Mouse (Mus musculus) forebrain, embryonic 16.5 days (tissue): ENCODE measurements around the gene Gtf2f1. TPM values are rescaled to one million over a fixed set of nuclear protein-coding genes. Genes with fewer than 3 reads are reported as not detected.

Experiments used
- ATAC-seq: fragments of 200-750 bp; cut with Nextera tagmentation; 2 replicates; pipeline ENCODE4 v1.8.0; 2017; ENCODE audit warnings: mild to moderate bottlenecking, moderate library complexity
- H3K27ac ChIP-seq: fragments of 300-500 bp; sonication (generic); 2 replicates; pipeline ENCODE4 v1.5.1; 2014; ENCODE audit warnings: low read length, control low read depth
- H3K27me3 ChIP-seq: fragments of 300-500 bp; sonication (generic); replicated peaks from 2 replicates; pipeline ENCODE4 v1.6.1; 2014; ENCODE audit warnings: low read length; ENCODE audit not compliant: control insufficient read depth, insufficient read depth
- H3K36me3 ChIP-seq: fragments of 300-500 bp; sonication (generic); 2 replicates; pipeline ENCODE4 v1.6.1; 2014; ENCODE audit not compliant: control insufficient read depth, insufficient read depth
- H3K4me1 ChIP-seq: fragments of 300-500 bp; sonication (generic); replicated peaks from 2 replicates; pipeline ENCODE4 v1.6.1; 2014; ENCODE audit warnings: low read length; ENCODE audit not compliant: control insufficient read depth, insufficient read depth
- H3K4me2 ChIP-seq: fragments of 300-500 bp; sonication (generic); 2 replicates; pipeline ENCODE4 v1.6.1; 2014; ENCODE audit warnings: mild to moderate bottlenecking, low read length, control low read depth
- H3K4me3 ChIP-seq: fragments of 300-500 bp; sonication (generic); replicated peaks from 2 replicates; pipeline ENCODE4 v1.5.1; 2014; ENCODE audit warnings: mild to moderate bottlenecking, low read length, control low read depth
- H3K9ac ChIP-seq: fragments of 300-500 bp; sonication (generic); replicated peaks from 2 replicates; pipeline ENCODE4 v1.6.1; 2014; ENCODE audit warnings: low read depth, low read length, control low read depth
- H3K9me3 ChIP-seq: fragments of 300-500 bp; sonication (generic); 2 replicates; pipeline ENCODE4 v1.6.1; 2016; ENCODE audit warnings: low read length; ENCODE audit not compliant: control insufficient read depth
- WGBS: fragments of 180-500 bp; shearing (Covaris S2); extraction: QIAGEN DNeasy Blood & Tissue Kit; methylation state at CpG from one replicate; pipeline ENCODE4 v1.1.7; 2014; 5-methylcytosine and 5-hydroxymethylcytosine counted together
- polyA plus RNA-seq: library from polyadenylated mRNA; unstranded; fragments of >200 nt; fragmentation: Nextera tagmentation; extraction: Ambion mirVana; gene quantifications from 2 replicates; pipeline ENCODE4 v1.2.1, GENCODE M21; 2015

The Gtf2f1 gene
- polyA plus RNA-seq, 1 experiment from 2014 or later: 84.3 TPM

DNA sequence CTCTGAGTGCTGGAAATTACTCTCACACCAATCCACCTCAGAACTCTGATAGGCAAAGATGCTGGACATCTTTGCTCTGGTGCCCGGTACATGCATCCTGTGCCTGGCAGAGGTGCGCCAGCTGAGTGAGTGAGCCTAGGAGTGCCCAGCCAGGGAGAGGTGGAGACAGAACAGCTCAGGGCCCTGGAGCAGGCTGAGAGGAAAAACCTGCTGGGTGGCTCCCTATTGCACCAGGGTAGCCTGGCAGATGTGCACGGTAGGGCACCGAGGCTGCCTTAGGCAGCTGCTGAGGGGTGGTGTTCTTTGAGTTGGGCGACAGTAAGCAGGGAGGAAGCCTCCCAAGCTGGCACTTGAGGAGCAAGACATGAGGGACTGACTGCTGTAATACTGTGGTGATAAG lies 29.1 kb downstream of the Gtf2f1 start, which contains the start of gene Acer1:
Gene Acer1, minus strand, starts transcription at position 114 of the 400 bp plus-strand sequence.
- Histone ChIP-seq H3K9ac (no peak within 1 kb of the TSS), H3K36me3 (no peaks in the 10 kb centered on the region), H3K9me3 (no peaks in the 10 kb centered on the region), H3K4me1 (no peaks in the 10 kb centered on the region), H3K4me2 (no peak within 1 kb of the TSS), H3K27ac (no peak within 1 kb of the TSS), H3K4me3 (no peak within 1 kb of the TSS), H3K27me3 (no peaks in the 10 kb centered on the region)
- 78% methylated on average over 5 of the region's 5 CpGs for WGBS
- no peak for ATAC-seq

DNA sequence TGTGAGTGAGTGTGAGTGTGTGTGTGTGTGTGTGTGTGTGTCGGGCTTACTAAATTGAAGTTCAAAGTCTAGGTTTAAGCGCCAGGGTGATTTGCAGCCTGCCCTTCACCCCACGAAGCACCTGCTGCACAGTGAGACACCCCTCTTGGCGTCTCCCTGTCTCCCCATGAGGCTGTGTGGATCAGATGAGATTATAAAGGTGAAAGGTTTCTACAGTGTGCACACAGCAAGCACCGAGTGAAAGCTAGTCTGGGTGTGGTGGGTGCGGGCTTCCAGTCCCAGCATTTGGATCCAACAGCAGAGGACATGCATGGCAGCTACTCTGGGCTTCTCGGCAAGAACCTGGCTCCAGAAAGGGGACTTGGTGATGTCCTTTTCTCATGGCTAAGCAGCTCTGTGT lies 30.0 kb downstream of the Gtf2f1 start:
- Histone ChIP-seq H3K9me3 (no peaks in the 10 kb centered on the region), H3K36me3 (no peaks in the 10 kb centered on the region), H3K4me1 (no peaks in the 10 kb centered on the region), H3K4me2 (no peak overlapping the region), H3K27me3 (no peaks in the 10 kb centered on the region), H3K9ac (no peak overlapping the region), H3K27ac (no peak overlapping the region), H3K4me3 (no peak overlapping the region)
- WGBS: 86% methylated on average over 7 of the region's 7 CpGs
- ATAC-seq: no peak

DNA sequence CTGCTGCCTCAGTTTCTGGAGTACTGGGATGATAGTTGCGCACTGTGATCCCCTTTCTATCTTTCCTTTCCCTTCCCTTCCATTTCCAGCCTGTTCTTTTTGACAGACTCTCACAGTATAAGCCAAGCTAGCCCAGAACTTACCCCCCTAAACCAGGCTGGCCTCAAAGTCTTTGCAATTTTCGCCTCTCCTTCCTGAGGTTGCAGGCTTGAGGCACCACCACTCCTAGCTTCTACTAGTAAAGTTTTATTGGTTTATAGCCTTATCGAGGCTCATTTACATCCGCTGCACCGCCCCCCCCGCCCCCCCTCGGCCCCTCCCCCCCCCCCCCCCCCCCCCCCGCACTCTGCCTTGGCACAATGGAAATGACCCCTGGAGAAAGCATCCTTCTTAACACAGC lies 31.6 kb downstream of the Gtf2f1 start:
- H3K4me2 ChIP-seq: no peak overlapping the region
- H3K4me3 ChIP-seq: no peak overlapping the region
- no peaks in the 10 kb centered on the region for H3K36me3 ChIP-seq
- H3K4me1 ChIP-seq: no peaks in the 10 kb centered on the region
- ATAC-seq: no peak
- WGBS: 48% methylated on average over 5 of the region's 8 CpGs
- H3K9ac ChIP-seq: no peak overlapping the region
- H3K27ac ChIP-seq: no peak overlapping the region
- H3K9me3 ChIP-seq: no peaks in the 10 kb centered on the region
- H3K27me3 ChIP-seq: no peaks in the 10 kb centered on the region

DNA sequence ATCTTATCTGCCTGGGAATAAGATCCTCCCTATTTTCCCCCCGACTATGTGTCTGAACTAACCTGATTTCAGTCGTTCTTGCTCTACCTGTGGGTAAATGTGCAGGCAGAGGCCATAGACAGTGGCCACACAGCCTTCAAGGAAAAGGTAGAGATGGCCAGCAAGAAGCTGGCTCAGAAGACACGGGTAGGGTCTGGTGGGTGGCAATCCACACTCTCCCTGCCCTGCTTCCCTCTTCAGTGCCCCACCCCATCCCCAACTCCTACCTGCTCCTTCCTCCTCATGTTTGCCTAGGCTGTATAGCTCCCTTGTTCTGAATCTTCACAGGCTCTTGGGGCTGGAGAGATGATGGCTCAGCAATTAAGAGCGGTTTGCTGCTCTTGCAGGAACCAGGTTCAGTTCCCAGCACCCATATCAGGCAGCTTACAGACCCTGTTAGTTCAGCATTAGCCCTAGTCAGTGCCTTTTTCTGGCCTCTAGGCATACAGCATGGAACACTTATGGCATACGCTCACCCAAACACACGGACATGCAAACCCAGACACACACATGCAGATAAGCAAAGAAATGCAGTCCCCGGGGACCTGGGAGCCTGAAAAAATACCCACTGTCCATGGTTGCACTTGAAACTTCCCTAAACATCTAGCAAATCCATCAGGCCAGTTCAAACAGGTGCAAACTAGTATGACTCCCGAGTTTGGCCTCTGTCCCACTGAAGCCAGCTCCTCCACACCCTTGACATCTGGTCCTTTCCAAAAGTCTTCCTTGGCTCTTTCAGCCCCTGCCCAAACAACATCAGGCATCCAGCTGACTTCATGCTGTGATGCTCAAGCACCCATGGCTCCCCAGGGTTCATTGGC lies 34.3 kb downstream of the Gtf2f1 start:
- no peak overlapping the region for H3K9ac ChIP-seq
- no peaks in the 10 kb centered on the region for H3K36me3 ChIP-seq
- no peak overlapping the region for H3K4me2 ChIP-seq
- H3K27ac ChIP-seq: no peak overlapping the region
- 72% methylated on average over 8 of the region's 8 CpGs for WGBS
- H3K4me1 ChIP-seq: no peaks in the 10 kb centered on the region
- H3K27me3 ChIP-seq: no peaks in the 10 kb centered on the region
- H3K9me3 ChIP-seq: no peaks in the 10 kb centered on the region
- ATAC-seq: no peak
- H3K4me3 ChIP-seq: no peak overlapping the region

DNA sequence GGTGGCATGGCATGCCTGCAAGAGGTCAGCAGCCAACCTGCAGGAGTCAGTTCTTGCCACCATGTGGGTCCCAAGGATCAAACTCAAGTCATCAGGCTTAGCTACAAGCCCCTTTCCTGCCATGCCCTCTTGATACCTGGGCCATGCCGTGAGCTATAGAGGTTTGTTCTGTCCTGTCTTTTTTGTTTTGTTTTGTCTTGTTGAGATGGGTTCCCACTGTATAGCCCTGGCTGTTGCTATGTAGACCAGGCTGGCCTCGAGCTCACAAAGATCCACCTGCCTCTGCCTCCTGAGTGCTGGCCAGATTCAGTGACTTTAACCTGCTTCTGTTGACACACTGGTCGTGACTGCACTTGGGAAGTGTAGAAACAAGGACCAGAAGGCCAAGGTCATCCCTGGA lies 35.7 kb downstream of the Gtf2f1 start:
- no peaks in the 10 kb centered on the region for H3K4me1 ChIP-seq
- H3K4me2 ChIP-seq: no peak overlapping the region
- no peaks in the 10 kb centered on the region for H3K9me3 ChIP-seq
- H3K4me3 ChIP-seq: no peak overlapping the region
- no peak overlapping the region for H3K9ac ChIP-seq
- WGBS: 71% methylated on average over 3 of the region's 3 CpGs
- H3K27ac ChIP-seq: no peak overlapping the region
- H3K36me3 ChIP-seq: no peaks in the 10 kb centered on the region
- no peaks in the 10 kb centered on the region for H3K27me3 ChIP-seq
- no peak for ATAC-seq

DNA sequence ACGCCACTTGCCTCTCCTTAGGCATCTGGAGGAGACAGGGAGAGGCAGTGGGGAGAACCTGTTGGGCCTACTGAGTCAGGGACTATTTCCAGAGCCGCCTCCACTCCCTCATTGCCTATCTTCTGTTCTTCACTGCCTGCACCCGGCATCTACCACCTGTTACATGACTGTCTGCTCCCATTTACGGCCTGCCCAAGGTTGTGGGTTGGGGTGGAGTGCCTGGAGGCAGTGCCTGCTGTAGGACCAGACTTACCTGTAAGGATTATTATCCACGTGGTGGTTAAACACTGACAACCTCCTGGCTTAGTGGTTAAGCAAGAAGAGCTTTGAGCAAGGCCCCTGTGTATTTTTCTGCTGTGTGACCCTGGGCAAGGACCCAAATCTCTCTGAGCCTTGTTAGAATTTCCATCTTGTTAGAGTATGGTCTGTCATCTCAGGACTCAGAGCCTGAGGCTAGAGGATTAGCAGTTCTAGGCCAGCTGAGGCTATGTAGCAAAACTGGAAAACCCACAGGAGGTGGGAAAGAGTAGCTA lies 36.3 kb downstream of the Gtf2f1 start:
- H3K4me1 ChIP-seq: no peaks in the 10 kb centered on the region
- H3K27me3 ChIP-seq: 0 out of 2 replicates have a peak, but pooled peaks cover 2% of the 10 kb centered on the region
- H3K9ac ChIP-seq: no peak overlapping the region
- no peak for ATAC-seq
- no peaks in the 10 kb centered on the region for H3K9me3 ChIP-seq
- H3K4me2 ChIP-seq: no peak overlapping the region
- WGBS: 77% methylated on average over 5 of the region's 5 CpGs
- H3K36me3 ChIP-seq: no peaks in the 10 kb centered on the region
- no peak overlapping the region for H3K4me3 ChIP-seq
- no peak overlapping the region for H3K27ac ChIP-seq

DNA sequence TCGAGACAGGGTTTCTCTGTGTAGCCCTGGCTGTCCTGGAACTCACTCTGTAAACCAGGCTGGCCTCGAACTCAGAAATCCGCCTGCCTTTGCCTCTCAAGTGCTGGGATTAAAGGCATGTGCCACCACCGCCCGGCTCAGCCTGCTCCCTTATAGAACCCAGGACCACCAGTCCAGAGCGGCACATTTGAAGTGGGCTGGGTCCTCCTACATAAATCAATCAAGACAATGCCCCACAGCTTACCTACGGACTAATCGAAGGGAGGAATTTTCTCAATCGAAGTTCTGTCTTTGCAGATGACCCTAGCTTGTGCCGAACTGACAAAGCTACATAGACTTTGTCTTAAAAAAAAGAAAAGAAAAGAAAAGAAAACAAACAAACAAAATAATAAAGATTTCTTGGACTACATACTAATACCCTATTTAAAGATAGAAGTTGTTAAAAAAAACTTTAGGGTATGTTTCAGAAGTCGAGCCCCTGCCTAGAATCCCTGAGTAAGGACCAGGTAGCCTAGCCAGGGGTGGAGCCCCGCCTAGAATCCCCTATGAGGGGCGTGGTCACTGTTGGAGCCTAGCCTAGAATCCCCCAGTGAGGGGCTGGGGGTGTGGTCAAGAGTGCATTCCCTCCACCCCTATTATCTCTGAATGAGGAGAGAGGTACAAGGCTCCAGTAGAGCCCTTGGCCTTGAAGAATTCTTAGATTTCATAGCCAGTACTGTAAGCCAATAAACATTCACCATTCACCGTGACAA lies 37.0 kb downstream of the Gtf2f1 start:
- 68% methylated on average over 11 of the region's 14 CpGs for WGBS
- Histone ChIP-seq H3K27me3 (0 out of 2 replicates have a peak, but pooled peaks cover 5% of the 10 kb centered on the region), H3K9me3 (no peaks in the 10 kb centered on the region), H3K27ac (no peak overlapping the region), H3K4me3 (no peak overlapping the region), H3K4me1 (no peaks in the 10 kb centered on the region), H3K36me3 (no peaks in the 10 kb centered on the region), H3K9ac (no peak overlapping the region), H3K4me2 (no peak overlapping the region)
- no peak for ATAC-seq

DNA sequence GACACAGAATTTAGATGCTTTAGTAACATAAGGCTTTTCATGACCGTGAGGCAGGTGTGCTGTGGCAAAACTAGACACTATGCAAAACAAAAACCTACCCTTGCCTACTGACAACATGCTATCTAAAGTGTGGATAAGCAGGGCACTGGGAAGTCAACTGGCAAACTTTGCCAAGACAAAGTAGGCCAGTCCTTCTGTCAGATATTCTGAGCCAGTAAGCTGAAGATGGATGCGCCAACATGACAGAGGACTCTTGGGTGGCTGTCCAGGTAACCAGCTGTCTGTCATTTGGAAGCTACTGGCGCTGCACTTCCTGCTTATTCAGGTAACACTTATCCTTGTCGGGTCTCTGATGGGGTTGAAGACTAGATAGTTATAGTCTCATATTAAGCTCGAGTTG lies 41.0 kb downstream of the Gtf2f1 start:
- no peak for ATAC-seq
- no peaks in the 10 kb centered on the region for H3K36me3 ChIP-seq
- H3K27me3 ChIP-seq: 0 out of 2 replicates have a peak, but pooled peaks cover 5% of the 10 kb centered on the region
- no peaks in the 10 kb centered on the region for H3K9me3 ChIP-seq
- H3K4me1 ChIP-seq: no peaks in the 10 kb centered on the region
- H3K4me3 ChIP-seq: no peak overlapping the region
- WGBS: 70% methylated on average over 5 of the region's 5 CpGs
- H3K9ac ChIP-seq: no peak overlapping the region
- H3K27ac ChIP-seq: no peak overlapping the region
- H3K4me2 ChIP-seq: no peak overlapping the region

DNA sequence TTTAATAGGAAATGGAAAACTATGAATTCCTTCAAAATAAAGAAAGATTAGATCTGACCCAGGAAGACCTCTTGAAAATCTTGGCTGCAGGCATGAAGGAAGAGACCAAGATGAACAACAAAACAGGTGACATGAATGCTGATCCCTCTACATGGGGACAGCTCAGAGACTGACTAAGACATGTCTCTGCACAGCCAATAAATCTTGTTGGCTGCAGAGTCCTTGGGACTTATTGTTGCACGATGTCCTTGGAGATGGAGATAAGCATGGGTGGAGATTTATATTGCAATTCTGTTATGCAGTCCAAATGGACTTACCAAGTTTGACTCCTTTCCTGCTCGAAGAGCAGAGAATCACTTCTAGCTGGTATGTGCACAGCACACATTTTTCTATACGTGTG lies 41.8 kb downstream of the Gtf2f1 start:
- WGBS: 80% methylated on average over 3 of the region's 3 CpGs
- ATAC-seq: no peak

More for the DNA sequence above, 41.8 kb downstream of the Gtf2f1 start:
- Histone ChIP-seq H3K36me3 (no peaks in the 10 kb centered on the region), H3K4me1 (no peaks in the 10 kb centered on the region), H3K4me2 (no peak overlapping the region), H3K27me3 (0 out of 2 replicates have a peak, but pooled peaks cover 5% of the 10 kb centered on the region), H3K9ac (no peak overlapping the region), H3K27ac (no peak overlapping the region), H3K4me3 (no peak overlapping the region), H3K9me3 (no peaks in the 10 kb centered on the region)
